Mouse (Mus musculus): ENCODE results near the gene Btbd35f10.
"Not testable (repeated sequence)": the region's sequence is repeated elsewhere in the genome, so short reads cannot be mapped to it uniquely, and the experiment has no call there.

The Btbd35f10 gene

DNA sequence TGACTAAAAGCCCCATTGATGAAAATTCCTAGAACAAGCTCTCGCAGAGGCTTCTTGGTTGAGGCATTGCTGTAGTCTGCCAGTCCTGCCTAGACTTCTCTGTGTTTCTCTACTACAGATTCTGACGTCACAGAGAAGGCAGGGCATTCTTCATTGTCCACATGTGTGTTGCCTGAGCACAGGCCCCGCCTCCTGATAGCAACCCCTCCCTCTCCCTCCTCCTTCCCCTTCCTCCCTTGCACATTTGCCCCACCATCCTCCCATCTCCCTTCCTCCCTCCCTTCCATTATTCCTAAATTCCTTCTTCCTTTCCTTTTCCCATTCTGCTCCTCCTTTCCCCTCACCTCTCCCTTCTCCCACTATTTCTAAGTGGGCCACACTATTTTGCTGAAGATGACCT, at the start of gene Btbd35f10:
Btbd35f10 (minus strand) TSS at position 101 of the 400 bp plus-strand sequence.
- not testable (repeated sequence) for DNase-seq (ENCODE audit: extremely low read depth, low read depth, low spot score)
